Mouse (Mus musculus): ENCODE data around the gene Sv2c. TPM values are rescaled to one million over a fixed set of nuclear protein-coding genes. Genes with fewer than 3 reads are reported as not detected.

Gene Sv2c
- total RNA-seq, 2 experiments from 2014 or later: not detected

GRCm38 (mm10) chr13:96073555-96073954 is 58.8 kb downstream of the Sv2c start:
- no peak for ATAC-seq (replicated peaks; ENCODE audit: poor library complexity, severe bottlenecking)

GRCm38 (mm10) chr13:96052755-96053154 is 79.6 kb downstream of the Sv2c start:
- ATAC-seq (replicated peaks; ENCODE audit: poor library complexity, severe bottlenecking): no peak

GRCm38 (mm10) chr13:96045396-96045795 is 87.0 kb downstream of the Sv2c start:
- ATAC-seq (replicated peaks; ENCODE audit: poor library complexity, severe bottlenecking): no peak

- no peak for ATAC-seq (replicated peaks; ENCODE audit: poor library complexity, severe bottlenecking)
Observed at GRCm38 (mm10) chr13:96040275-96041042, 91.9 kb downstream of the Sv2c start.

- no peak for ATAC-seq (replicated peaks; ENCODE audit: poor library complexity, severe bottlenecking)
Observed at GRCm38 (mm10) chr13:96039536-96039935, 92.8 kb downstream of the Sv2c start.

GRCm38 (mm10) chr13:96030368-96031223 is 101.8 kb downstream of the Sv2c start:
- peak; percentile 75 for ATAC-seq (replicated peaks; ENCODE audit: poor library complexity, severe bottlenecking)

- ATAC-seq (replicated peaks; ENCODE audit: poor library complexity, severe bottlenecking): no peak
Observed at GRCm38 (mm10) chr13:96023858-96024257, 108.5 kb downstream of the Sv2c start.

GRCm38 (mm10) chr13:96015516-96015915 is 116.9 kb downstream of the Sv2c start:
- no peak for ATAC-seq (replicated peaks; ENCODE audit: poor library complexity, severe bottlenecking)

GRCm38 (mm10) chr13:96010861-96011511 is 121.4 kb downstream of the Sv2c start:
- peak; percentile 52; the same call in 1 of the 2 replicates for ATAC-seq (replicated peaks; ENCODE audit: poor library complexity, severe bottlenecking)

GRCm38 (mm10) chr13:96008975-96009374 is 123.4 kb downstream of the Sv2c start:
- ATAC-seq (replicated peaks; ENCODE audit: poor library complexity, severe bottlenecking): no peak

- ATAC-seq (replicated peaks; ENCODE audit: poor library complexity, severe bottlenecking): no peak
Observed at GRCm38 (mm10) chr13:96008154-96008553, 124.2 kb downstream of the Sv2c start.

GRCm38 (mm10) chr13:96003539-96003938 is 128.8 kb downstream of the Sv2c start:
- ATAC-seq (replicated peaks; ENCODE audit: poor library complexity, severe bottlenecking): no peak

GRCm38 (mm10) chr13:96002475-96002874 is 129.9 kb downstream of the Sv2c start:
- ATAC-seq (replicated peaks; ENCODE audit: poor library complexity, severe bottlenecking): no peak

- no peak for ATAC-seq (replicated peaks; ENCODE audit: poor library complexity, severe bottlenecking)
Observed at GRCm38 (mm10) chr13:95999396-95999795, 133.0 kb downstream of the Sv2c start.

GRCm38 (mm10) chr13:95997294-95997693 is 135.1 kb downstream of the Sv2c start:
- ATAC-seq (replicated peaks; ENCODE audit: poor library complexity, severe bottlenecking): no peak

- peak; percentile 52; the same call in 1 of the 2 replicates for ATAC-seq (replicated peaks; ENCODE audit: poor library complexity, severe bottlenecking)
Observed at GRCm38 (mm10) chr13:95994705-95995703, 137.4 kb downstream of the Sv2c start.

- peak; percentile 87 for ATAC-seq (replicated peaks; ENCODE audit: poor library complexity, severe bottlenecking)
Observed at GRCm38 (mm10) chr13:95988181-95988580, 144.2 kb downstream of the Sv2c start.

GRCm38 (mm10) chr13:95987147-95987546 is 145.2 kb downstream of the Sv2c start:
- peak; percentile 29; the same call in 1 of the 2 replicates for ATAC-seq (replicated peaks; ENCODE audit: poor library complexity, severe bottlenecking)

GRCm38 (mm10) chr13:95986375-95986774 is 146.0 kb downstream of the Sv2c start:
- ATAC-seq (replicated peaks; ENCODE audit: poor library complexity, severe bottlenecking): peak; percentile 40; the same call in 1 of the 2 replicates
